Mouse (Mus musculus) liver, postnatal 0 days (tissue): Measurements from ENCODE around the gene Lpin2. TPM values are rescaled to one million over a fixed set of nuclear protein-coding genes. Genes with fewer than 3 reads are reported as not detected.
A peak's percentile ranks its signal among the peaks of the same experiment; 100 is the strongest.

Source experiments
- ATAC-seq: fragments of 200-750 bp; cut with Nextera tagmentation; 2 replicates; pipeline ENCODE4 v1.8.0; 2017; ENCODE audit warnings: mild to moderate bottlenecking, moderate library complexity
- DNase-seq: peaks from one replicate; pipeline ENCODE4 v3.0.0-alpha.2; 2016
- H3K27ac ChIP-seq: fragments of 300-500 bp; sonication (generic); 2 replicates; pipeline ENCODE4 v1.5.1; 2014; ENCODE audit warnings: antibody characterized with exemption, moderate library complexity, mild to moderate bottlenecking, low read depth
- H3K27me3 ChIP-seq: fragments of 300-500 bp; sonication (generic); 2 replicates; pipeline ENCODE4 v1.6.1; 2014; ENCODE audit warnings: low read length, control low read depth, mixed read lengths; ENCODE audit not compliant: insufficient read depth
- H3K36me3 ChIP-seq: fragments of 300-500 bp; sonication (generic); replicated peaks from 2 replicates; pipeline ENCODE4 v1.6.1; 2014; ENCODE audit warnings: mild to moderate bottlenecking, control low read depth, low read length, moderate library complexity, mixed read lengths; ENCODE audit not compliant: insufficient read depth
- H3K4me1 ChIP-seq: fragments of 300-500 bp; sonication (generic); 2 replicates; pipeline ENCODE4 v1.6.1; 2014; ENCODE audit warnings: antibody characterized with exemption, mild to moderate bottlenecking, control low read depth; ENCODE audit not compliant: insufficient read depth
- H3K4me2 ChIP-seq: fragments of 300-500 bp; sonication (generic); 2 replicates; pipeline ENCODE4 v1.6.1; 2014; ENCODE audit warnings: low read depth, mild to moderate bottlenecking, low read length, moderate library complexity, mixed read lengths
- H3K4me3 ChIP-seq: fragments of 300-500 bp; sonication (generic); 2 replicates; pipeline ENCODE4 v1.5.1; 2014; ENCODE audit warnings: low read depth, low read length
- H3K9ac ChIP-seq: fragments of 300-500 bp; sonication (generic); replicated peaks from 2 replicates; pipeline ENCODE4 v1.6.1; 2014; ENCODE audit warnings: mild to moderate bottlenecking, moderate library complexity
- H3K9me3 ChIP-seq: fragments of 300-500 bp; sonication (generic); 2 replicates; pipeline ENCODE4 v1.6.1; 2016; ENCODE audit warnings: mild to moderate bottlenecking, control low read depth, low read length, mixed read lengths
- CTCF ChIP-seq: sonication (generic); IDR thresholded peaks from 2 replicates; pipeline ENCODE4 v1.5.1; 2016; ENCODE audit warnings: antibody characterized with exemption, low read depth
- EP300 ChIP-seq: IDR thresholded peaks from 2 replicates; pipeline ENCODE4 v1.6.1; 2016; ENCODE audit warnings: antibody characterized with exemption, low read depth, mild to moderate bottlenecking
- WGBS: fragments of 180-500 bp; shearing (Covaris S2); extraction: QIAGEN DNeasy Blood & Tissue Kit; methylation state at CpG from one replicate; pipeline ENCODE4 v1.1.7; 2014; ENCODE audit not compliant: insufficient replicate concordance; 5-methylcytosine and 5-hydroxymethylcytosine counted together
- polyA plus RNA-seq: library from polyadenylated mRNA; unstranded; fragments of >200 nt; fragmentation: Nextera tagmentation; extraction: Ambion mirVana; gene quantifications from 2 replicates; pipeline ENCODE4 v1.2.1, GENCODE M21; 2015

Lpin2 gene
- polyA plus RNA-seq, 1 experiment from 2014 or later: 44.5 TPM

DNA sequence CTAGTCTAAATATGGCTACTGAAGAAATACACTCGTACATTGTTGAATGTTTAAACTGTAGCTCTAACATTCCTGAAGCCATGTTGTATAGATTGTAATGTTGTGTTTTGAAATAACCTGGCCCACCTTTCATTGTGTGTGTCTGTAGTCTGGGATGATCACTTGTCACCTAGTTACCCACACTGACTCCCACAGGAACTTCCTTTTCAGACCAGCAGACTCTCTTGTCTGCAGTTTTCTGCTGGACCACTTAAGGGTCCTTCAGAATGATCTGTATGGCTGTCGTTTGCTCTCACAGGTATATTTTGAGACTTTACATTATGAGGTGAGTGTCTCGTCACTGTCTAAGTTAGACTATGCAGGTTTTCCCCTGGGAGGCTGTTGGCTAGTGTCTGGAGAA, 27.6 kb downstream of the Lpin2 start:
- H3K9me3 ChIP-seq: no peaks in the 10 kb centered on the region
- peak overlapping the region; percentile 52; the same call in 1 of the 2 replicates for H3K27ac ChIP-seq
- H3K4me1 ChIP-seq: peaks cover 51% of the 10 kb centered on the region
- ATAC-seq: no peak
- DNase-seq: no peak
- peak overlapping the region; percentile 45; the same call in 1 of the 2 replicates for H3K9ac ChIP-seq
- no peak for TF ChIP-seq EP300
- TF ChIP-seq CTCF: no peak
- H3K4me2 ChIP-seq: peak overlapping the region; percentile 33
- peaks cover 9% of the 10 kb centered on the region for H3K36me3 ChIP-seq
- H3K4me3 ChIP-seq: no peak overlapping the region
- H3K27me3 ChIP-seq: no peaks in the 10 kb centered on the region
- 53% methylated on average over 3 of the region's 3 CpGs for WGBS

DNA sequence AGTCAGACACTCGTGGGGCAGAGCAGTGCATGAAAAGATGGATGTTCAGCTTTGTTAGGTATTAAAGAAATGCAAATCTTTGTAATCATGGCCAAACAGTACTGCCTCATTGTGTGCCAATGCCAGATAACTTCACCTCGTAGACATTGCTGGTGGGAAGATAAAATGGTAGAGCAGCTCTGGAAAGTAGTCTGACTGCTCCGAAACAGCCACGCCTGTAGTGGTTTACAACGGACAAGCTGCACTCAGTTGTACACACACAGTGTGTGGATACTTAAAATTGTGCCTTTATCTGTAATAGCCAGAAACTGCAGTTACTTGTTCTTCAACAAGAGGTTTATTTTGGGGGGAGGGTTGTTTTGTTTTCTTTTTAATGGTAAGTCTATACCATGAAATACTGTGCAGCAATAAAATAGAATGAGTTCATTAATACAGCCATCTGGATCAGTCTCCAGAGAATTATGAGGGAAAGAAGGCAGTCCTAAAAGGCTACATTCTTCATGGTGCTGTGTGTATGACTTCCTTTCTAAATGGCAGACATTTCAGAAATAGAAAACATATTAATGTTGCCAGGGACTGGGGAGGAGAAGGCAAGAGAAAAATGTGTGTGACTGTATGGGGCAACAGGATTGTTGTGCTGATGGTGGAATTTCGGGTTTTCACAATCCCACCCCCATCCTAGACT, 29.7 kb downstream of the Lpin2 start:
- peaks cover 21% of the 10 kb centered on the region for H3K36me3 ChIP-seq
- TF ChIP-seq CTCF (no peak), EP300 (peak; percentile 99)
- H3K9me3 ChIP-seq: no peaks in the 10 kb centered on the region
- peak overlapping the region; percentile 63 for H3K4me2 ChIP-seq
- no peaks in the 10 kb centered on the region for H3K27me3 ChIP-seq
- peaks cover 54% of the 10 kb centered on the region for H3K4me1 ChIP-seq
- ATAC-seq (peak; percentile 80), DNase-seq (no peak)
- 0 out of 2 replicates have a peak overlapping the region, but pooled peaks have one; percentile 22 for H3K9ac ChIP-seq
- H3K27ac ChIP-seq: peak overlapping the region; percentile 79
- 59% methylated on average over 6 of the region's 6 CpGs for WGBS
- H3K4me3 ChIP-seq: 0 out of 2 replicates have a peak overlapping the region, but pooled peaks have one; percentile 11

DNA sequence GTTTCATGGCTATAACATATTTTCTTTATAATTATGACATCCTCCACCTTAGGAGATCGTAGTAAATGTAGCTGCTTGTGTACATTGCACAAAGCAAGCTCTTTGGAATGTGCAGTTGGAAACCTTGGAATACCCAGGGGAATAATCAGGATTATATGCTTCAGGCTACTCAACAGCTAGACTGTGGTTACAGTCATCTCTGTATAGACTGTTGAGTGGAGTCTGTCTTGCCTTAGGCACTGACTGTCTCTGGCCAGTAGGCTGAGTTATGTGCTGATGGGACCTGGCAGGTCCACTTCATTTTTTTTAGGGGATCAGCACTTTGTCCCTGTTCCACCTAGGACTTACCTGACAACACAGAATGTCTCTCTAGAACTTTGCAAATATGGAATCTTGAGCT, 31.3 kb downstream of the Lpin2 start:
- Histone ChIP-seq H3K36me3 (peaks cover 29% of the 10 kb centered on the region), H3K4me3 (no peak overlapping the region), H3K9ac (no peak overlapping the region), H3K4me2 (peak overlapping the region; percentile 63; the same call in 1 of the 2 replicates), H3K4me1 (peaks cover 54% of the 10 kb centered on the region), H3K27ac (no peak overlapping the region), H3K9me3 (no peaks in the 10 kb centered on the region), H3K27me3 (no peaks in the 10 kb centered on the region)
- WGBS: 84% methylated on average over 1 of the region's 1 CpGs
- DNase-seq: no peak
- no peak for ATAC-seq
- TF ChIP-seq CTCF: 0 out of 2 replicates have a peak, but pooled peaks have one; percentile 7
- TF ChIP-seq EP300: no peak

DNA sequence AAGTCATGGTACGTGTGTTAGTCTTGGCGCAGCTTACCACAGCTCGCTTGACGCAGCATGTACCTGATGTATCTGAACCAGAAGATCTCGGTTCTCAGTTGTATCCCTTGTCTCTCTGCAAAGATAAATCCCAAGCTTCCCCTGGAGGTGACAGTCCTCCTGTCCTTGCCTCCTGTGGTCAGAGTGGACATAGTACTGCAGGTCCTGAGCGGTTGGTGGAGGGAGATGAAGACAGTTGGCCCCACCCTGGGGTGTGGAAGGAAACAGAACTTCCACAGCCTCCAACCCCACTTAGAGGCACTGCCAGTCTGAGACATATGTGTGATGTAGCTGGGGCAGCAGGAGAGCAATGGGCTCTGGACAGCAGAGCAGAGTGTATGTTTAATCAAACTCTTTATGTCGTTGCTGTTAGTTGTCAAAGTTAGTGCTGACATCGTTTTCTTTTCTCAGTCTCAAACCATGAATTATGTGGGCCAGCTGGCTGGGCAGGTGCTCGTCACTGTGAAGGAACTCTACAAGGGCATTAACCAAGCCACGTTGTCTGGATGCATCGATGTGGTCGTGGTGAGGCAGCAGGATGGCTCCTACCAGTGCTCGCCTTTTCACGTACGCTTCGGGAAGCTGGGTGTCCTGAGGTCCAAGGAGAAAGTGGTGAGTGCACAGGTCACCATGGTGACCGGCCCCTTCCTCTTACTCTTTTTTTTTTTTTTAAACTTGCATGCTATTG, 32.3 kb downstream of the Lpin2 start:
- TF ChIP-seq EP300 (no peak; the same call in 1 of the 2 replicates), CTCF (no peak)
- no peak for DNase-seq
- ATAC-seq: no peak
- no peaks in the 10 kb centered on the region for H3K9me3 ChIP-seq
- H3K36me3 ChIP-seq: peaks cover 39% of the 10 kb centered on the region
- peak overlapping the region; percentile 64 for H3K27ac ChIP-seq
- H3K4me1 ChIP-seq: peaks cover 51% of the 10 kb centered on the region
- H3K9ac ChIP-seq: peak overlapping the region; percentile 39
- 34% methylated on average over 17 of the region's 17 CpGs for WGBS
- peak overlapping the region; percentile 33 for H3K4me3 ChIP-seq
- no peaks in the 10 kb centered on the region for H3K27me3 ChIP-seq
- peak overlapping the region; percentile 63 for H3K4me2 ChIP-seq

DNA sequence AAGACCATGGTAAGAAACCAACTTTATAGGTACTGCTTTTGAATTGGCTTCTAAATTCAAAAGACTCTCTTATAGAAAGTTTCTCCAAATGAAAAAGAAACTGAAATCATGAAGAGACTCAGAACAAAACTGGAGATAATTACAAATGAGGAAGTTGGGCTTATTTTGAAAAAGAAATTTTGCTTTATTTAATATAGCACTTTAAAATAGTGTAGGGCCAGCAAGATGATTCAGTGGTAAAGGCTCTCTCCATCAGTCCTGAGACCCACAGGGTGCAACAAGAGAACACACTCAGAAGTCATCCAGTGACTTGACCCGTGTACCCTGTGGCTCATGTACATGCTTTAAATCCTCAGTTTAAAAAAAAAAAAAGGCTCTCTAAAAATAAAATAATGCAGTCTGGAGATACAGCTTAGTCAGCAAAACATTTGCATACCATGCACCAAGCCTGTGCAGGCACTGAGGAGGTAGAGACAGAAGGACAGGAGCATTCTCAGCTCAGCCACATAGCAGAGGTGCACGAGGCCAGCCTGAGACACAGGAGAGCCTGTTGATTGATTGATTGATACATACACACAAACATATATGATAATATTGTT, 33.0 kb downstream of the Lpin2 start:
- H3K27me3 ChIP-seq: no peaks in the 10 kb centered on the region
- H3K27ac ChIP-seq: peak overlapping the region; percentile 64; the same call in 1 of the 2 replicates
- H3K4me2 ChIP-seq: peak overlapping the region; percentile 63
- 35% methylated on average over 2 of the region's 2 CpGs for WGBS
- TF ChIP-seq CTCF (no peak), EP300 (no peak)
- H3K4me3 ChIP-seq: peak overlapping the region; percentile 33
- ATAC-seq: no peak
- H3K4me1 ChIP-seq: peaks cover 45% of the 10 kb centered on the region
- H3K36me3 ChIP-seq: peaks cover 38% of the 10 kb centered on the region
- H3K9me3 ChIP-seq: no peaks in the 10 kb centered on the region
- no peak for DNase-seq
- peak overlapping the region; percentile 39; the same call in 1 of the 2 replicates for H3K9ac ChIP-seq

DNA sequence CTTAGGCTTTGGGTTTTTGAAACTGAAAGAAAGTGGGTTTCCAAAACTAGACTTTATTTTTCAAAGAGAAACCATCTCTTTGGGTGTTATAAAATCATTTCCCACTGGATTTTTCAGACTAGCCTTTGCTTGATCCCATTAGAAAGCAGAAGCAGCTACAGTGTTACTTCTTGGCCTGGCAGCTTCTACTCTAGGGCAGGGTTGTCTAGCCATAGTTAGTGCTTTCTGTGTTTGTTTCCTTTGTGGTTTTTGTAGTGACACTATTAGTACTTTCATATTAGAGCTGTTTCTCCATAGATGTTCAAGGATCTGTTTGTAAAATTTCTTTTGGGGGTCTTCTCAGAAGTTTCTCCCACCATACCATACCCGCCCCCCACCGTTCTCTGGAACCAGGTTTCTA, 33.9 kb downstream of the Lpin2 start:
- Histone ChIP-seq H3K4me2 (peak overlapping the region; percentile 29), H3K9me3 (no peaks in the 10 kb centered on the region), H3K4me1 (peaks cover 41% of the 10 kb centered on the region), H3K9ac (0 out of 2 replicates have a peak overlapping the region, but pooled peaks have one; percentile 8), H3K27me3 (no peaks in the 10 kb centered on the region), H3K27ac (peak overlapping the region; percentile 5; the same call in 1 of the 2 replicates), H3K36me3 (peaks cover 46% of the 10 kb centered on the region), H3K4me3 (no peak overlapping the region)
- ATAC-seq: no peak
- 69% methylated on average over 2 of the region's 2 CpGs for WGBS
- TF ChIP-seq CTCF: no peak
- no peak for TF ChIP-seq EP300
- DNase-seq: no peak
